20 mouse cellular contexts compared by ENCODE assay signal in the genomic region with DNA sequence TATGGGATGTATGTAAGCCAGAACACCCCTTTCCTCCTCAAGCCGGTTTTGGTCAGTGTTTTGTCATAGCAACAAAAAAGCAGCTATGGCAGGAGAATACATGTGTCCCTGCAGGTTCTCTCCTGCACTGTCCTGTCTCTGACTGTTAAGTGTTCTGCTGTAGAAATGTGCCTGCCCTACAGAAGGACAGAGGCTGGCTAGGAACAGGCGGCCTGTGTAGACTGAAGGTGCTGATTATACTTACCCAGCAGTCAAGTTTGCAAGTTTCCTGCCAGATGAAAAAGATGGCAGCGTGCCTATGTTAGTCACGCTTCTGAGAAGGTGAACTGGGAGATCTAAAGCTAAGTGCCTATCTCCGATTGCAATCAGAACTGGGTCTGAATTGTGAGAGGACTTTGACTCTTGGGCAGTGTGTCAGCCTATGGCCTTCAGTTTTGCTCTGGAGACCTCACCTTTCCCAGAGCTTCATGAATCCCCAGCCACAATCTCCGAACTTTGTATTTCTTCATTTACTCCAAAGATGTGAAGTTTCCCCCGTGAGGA. TPM values are rescaled to one million over a fixed set of nuclear protein-coding genes. Genes with fewer than 3 reads are reported as not detected.
DNase-seq lines count a peak whose midpoint lies in the region; ATAC-seq and TF ChIP-seq lines count a peak whose summit lies in the region.
"Had no signal": no experiment of that assay in that cellular context is flagged by ENCODE, and none has a peak within 500 bp of the region (broad histone marks: within the 10 kb centered on the region; RNA-seq: fewer than 3 reads in every experiment).

No protein-coding gene starts in this region.

- H3K4me2 ChIP-seq in liver, postnatal 0 days (ENCODE audit: low read depth, low read length): no peak overlapping the region
- no peak overlapping the region for H3K4me2 ChIP-seq in forebrain, embryonic 16.5 days (ENCODE audit: low read length)
- H3K4me2 ChIP-seq: hindbrain, embryonic 12.5 days; intestine, embryonic 15.5 days; midbrain, embryonic 11.5 days had no signal

- H3K4me3 ChIP-seq in liver, postnatal 0 days (ENCODE audit: low read depth, low read length): no peak overlapping the region
- no peak overlapping the region for H3K4me3 ChIP-seq in forebrain, embryonic 16.5 days (replicated peaks; ENCODE audit: low read length)
- H3K4me3 ChIP-seq: erythroblast, embryonic 14.5 days; heart, adult 2 months; hindbrain, embryonic 12.5 days; intestine, embryonic 15.5 days had no signal

- DNase-seq in adrenal gland, postnatal 10 days: peak; percentile 45
- DNase-seq in adrenal gland, postnatal 4 days (ENCODE audit: low spot score in 2 of 2): no peak
- DNase-seq in kidney, postnatal 10 days: peak; percentile 8
- DNase-seq in kidney, adult 11 months: no peak
- DNase-seq in adrenal gland, postnatal 25 days: peak; percentile 8
- DNase-seq in liver, postnatal 0 days: no peak
- no peak for DNase-seq in right cerebral cortex, postnatal 10 days (ENCODE audit: low spot score in 2 of 2)
- DNase-seq: cerebellum, adult 11-12 months; cerebellum, postnatal 25 days; gastrocnemius, postnatal 14 days; heart, adult 2 months; kidney, postnatal 4 days; lung, adult 2 months; lung, postnatal 36 days; thymus, postnatal 36 days had no signal

- H3K36me3 ChIP-seq in liver, postnatal 0 days (replicated peaks; ENCODE audit: insufficient read depth, low read length): no peaks in the 10 kb centered on the region
- H3K36me3 ChIP-seq in forebrain, embryonic 16.5 days (ENCODE audit: control insufficient read depth, insufficient read depth): no peaks in the 10 kb centered on the region
- H3K36me3 ChIP-seq: hindbrain, embryonic 12.5 days; intestine, embryonic 15.5 days had no signal

- no peak overlapping the region for H3K9ac ChIP-seq in liver, postnatal 0 days (replicated peaks)
- no peak overlapping the region for H3K9ac ChIP-seq in forebrain, embryonic 16.5 days (replicated peaks; ENCODE audit: low read depth, low read length)
- H3K9ac ChIP-seq: hindbrain, embryonic 12.5 days; intestine, embryonic 15.5 days had no signal

- H3K9me3 ChIP-seq in liver, postnatal 0 days (ENCODE audit: low read length): no peaks in the 10 kb centered on the region
- H3K9me3 ChIP-seq in forebrain, embryonic 16.5 days (ENCODE audit: control insufficient read depth, low read length): no peaks in the 10 kb centered on the region
- H3K9me3 ChIP-seq: hindbrain, embryonic 12.5 days; intestine, embryonic 15.5 days had no signal

- 55% methylated on average over 7 of the region's 7 CpGs for WGBS in liver, postnatal 0 days (ENCODE audit: insufficient replicate concordance)
- 84% methylated on average over 7 of the region's 7 CpGs for WGBS in forebrain, embryonic 16.5 days

- ATAC-seq in liver, postnatal 0 days: peak; percentile 56; the same call in 1 of the 2 replicates
- ATAC-seq in forebrain, embryonic 16.5 days: no peak
- ATAC-seq: intestine, embryonic 15.5 days had no signal

- TF ChIP-seq CTCF in liver, postnatal 0 days (IDR thresholded peaks at IDR 0.05; ENCODE audit: low read depth): no peak

- peaks cover 5% of the 10 kb centered on the region; the same call in 1 of the 2 replicates for H3K4me1 ChIP-seq in liver, postnatal 0 days (ENCODE audit: insufficient read depth)
- no peaks in the 10 kb centered on the region for H3K4me1 ChIP-seq in forebrain, embryonic 16.5 days (replicated peaks; ENCODE audit: control insufficient read depth, insufficient read depth, low read length)
- H3K4me1 ChIP-seq: hindbrain, embryonic 12.5 days; intestine, embryonic 15.5 days had no signal

- no peaks in the 10 kb centered on the region for H3K27me3 ChIP-seq in liver, postnatal 0 days (ENCODE audit: insufficient read depth, low read length)
- no peaks in the 10 kb centered on the region for H3K27me3 ChIP-seq in forebrain, embryonic 16.5 days (replicated peaks; ENCODE audit: control insufficient read depth, insufficient read depth, low read length)
- H3K27me3 ChIP-seq: hindbrain, embryonic 12.5 days; intestine, embryonic 15.5 days had no signal

- no peak for TF ChIP-seq EP300 in liver, postnatal 0 days (IDR thresholded peaks at IDR 0.05; ENCODE audit: low read depth)

- no peak overlapping the region for H3K27ac ChIP-seq in liver, postnatal 0 days (ENCODE audit: low read depth)
- H3K27ac ChIP-seq in forebrain, embryonic 16.5 days (ENCODE audit: low read length): no peak overlapping the region
- H3K27ac ChIP-seq: heart, adult 2 months; hindbrain, embryonic 12.5 days; intestine, embryonic 15.5 days had no signal

RNA-seq across cellular contexts. Expression of gene Ptger3, which starts 31.2 kb away (rescaled TPM):
- total RNA-seq in adrenal gland, postnatal 10 days (2021): 1 to 10 TPM; 9.1 to 9.8 TPM
- 10 to 100 TPM; 12.6 to 14.9 TPM for total RNA-seq in adrenal gland, postnatal 4 days (2021)
- total RNA-seq in adrenal gland, postnatal 25 days (2021): 11.0 and 12.5 TPM in 2 replicates
- polyA plus RNA-seq in liver, postnatal 0 days (2015; fragmentation: Nextera tagmentation; extraction: Ambion mirVana): 4.2 and 4.7 TPM in 2 replicates
- polyA plus RNA-seq in forebrain, embryonic 16.5 days (2015; fragmentation: Nextera tagmentation; extraction: Ambion mirVana): 3.8 and 4.3 TPM in 2 replicates

Comparison
In these comparisons a context has a peak if more than half of its experiments do, and no peak if none do; other contexts are left out.
1. DNase-seq: peak in adrenal gland, postnatal 10 days (single experiment), kidney, postnatal 10 days (single experiment) and adrenal gland, postnatal 25 days (single experiment); none in adrenal gland, postnatal 4 days (0 of 2), kidney, adult 11 months (single experiment), liver, postnatal 0 days (single experiment) and right cerebral cortex, postnatal 10 days (0 of 2).